Mouse (Mus musculus) liver (tissue): ENCODE data around the gene Ankzf1.

Experiments
- DNase-seq: peaks from one replicate; pipeline ENCODE4 v3.0.0-alpha.2; 2020; ENCODE audit warnings: mixed read lengths

The Ankzf1 gene

GRCm38 (mm10) chr1:75191622-75192402 is at the start of gene Ankzf1, which contains the start of gene Atg9a:
Ankzf1 (plus strand) TSS chr1:75192151.
Atg9a (minus strand) TSS chr1:75192196.
- DNase-seq, result peak; percentile 97

- DNase-seq, result peak; percentile 98
Measured at GRCm38 (mm10) chr1:75142301-75143261, 49.4 kb upstream of the Ankzf1 start, which contains the start of the genes Cnppd1 and Retreg2. Cnppd1 (minus strand) TSS chr1:75142711. Retreg2 (plus strand) TSS chr1:75142778.

- peak; percentile 46 for DNase-seq
Measured at GRCm38 (mm10) chr1:75145589-75145988, 46.4 kb upstream of the Ankzf1 start.

GRCm38 (mm10) chr1:75147411-75148135 is 44.4 kb upstream of the Ankzf1 start:
- no peak for DNase-seq

GRCm38 (mm10) chr1:75148727-75149126 is 43.2 kb upstream of the Ankzf1 start:
- DNase-seq, result no peak

- DNase-seq, result no peak
Measured at GRCm38 (mm10) chr1:75155837-75156236, 36.1 kb upstream of the Ankzf1 start.

- DNase-seq, result no peak
Measured at GRCm38 (mm10) chr1:75158990-75159389, 33.0 kb upstream of the Ankzf1 start.

- no peak for DNase-seq
Measured at GRCm38 (mm10) chr1:75159540-75160255, 32.3 kb upstream of the Ankzf1 start.

GRCm38 (mm10) chr1:75160256-75160617 is 31.7 kb upstream of the Ankzf1 start:
- no peak for DNase-seq

- no peak for DNase-seq
Measured at GRCm38 (mm10) chr1:75168093-75168471, 23.9 kb upstream of the Ankzf1 start.

- peak; percentile 99 for DNase-seq
Measured at GRCm38 (mm10) chr1:75168472-75169464, 23.2 kb upstream of the Ankzf1 start, which contains the start of gene Zfand2b. Zfand2b (plus strand) TSS chr1:75168646.

- DNase-seq, result peak; percentile 83
Measured at GRCm38 (mm10) chr1:75179334-75180104, 12.4 kb upstream of the Ankzf1 start.

- DNase-seq, result peak; percentile 95
Measured at GRCm38 (mm10) chr1:75180105-75180590, 11.8 kb upstream of the Ankzf1 start, which contains the start of gene Abcb6. Abcb6 (minus strand) TSS chr1:75180392.

GRCm38 (mm10) chr1:75180741-75181140 is 11.2 kb upstream of the Ankzf1 start:
- no peak for DNase-seq

GRCm38 (mm10) chr1:75181377-75181870 is 10.5 kb upstream of the Ankzf1 start:
- DNase-seq, result no peak

- DNase-seq, result no peak
Measured at GRCm38 (mm10) chr1:75182160-75182559, 9.8 kb upstream of the Ankzf1 start.

GRCm38 (mm10) chr1:75185495-75185894 is 6.5 kb upstream of the Ankzf1 start:
- no peak for DNase-seq

GRCm38 (mm10) chr1:75187126-75187525 is 4.8 kb upstream of the Ankzf1 start:
- DNase-seq, result no peak

- no peak for DNase-seq
Measured at GRCm38 (mm10) chr1:75187914-75188483, 4.0 kb upstream of the Ankzf1 start.
